Mouse (Mus musculus): Measurements from ENCODE around the gene Scgb1a1. TPM values are rescaled to one million over a fixed set of nuclear protein-coding genes. Genes with fewer than 3 reads are reported as not detected.
"Not testable (repeated sequence)": the region's sequence is repeated elsewhere in the genome, so short reads cannot be mapped to it uniquely, and the experiment has no call there.

Scgb1a1 gene
- total RNA-seq, 4 experiments from 2014 or later, result not detected

DNA sequence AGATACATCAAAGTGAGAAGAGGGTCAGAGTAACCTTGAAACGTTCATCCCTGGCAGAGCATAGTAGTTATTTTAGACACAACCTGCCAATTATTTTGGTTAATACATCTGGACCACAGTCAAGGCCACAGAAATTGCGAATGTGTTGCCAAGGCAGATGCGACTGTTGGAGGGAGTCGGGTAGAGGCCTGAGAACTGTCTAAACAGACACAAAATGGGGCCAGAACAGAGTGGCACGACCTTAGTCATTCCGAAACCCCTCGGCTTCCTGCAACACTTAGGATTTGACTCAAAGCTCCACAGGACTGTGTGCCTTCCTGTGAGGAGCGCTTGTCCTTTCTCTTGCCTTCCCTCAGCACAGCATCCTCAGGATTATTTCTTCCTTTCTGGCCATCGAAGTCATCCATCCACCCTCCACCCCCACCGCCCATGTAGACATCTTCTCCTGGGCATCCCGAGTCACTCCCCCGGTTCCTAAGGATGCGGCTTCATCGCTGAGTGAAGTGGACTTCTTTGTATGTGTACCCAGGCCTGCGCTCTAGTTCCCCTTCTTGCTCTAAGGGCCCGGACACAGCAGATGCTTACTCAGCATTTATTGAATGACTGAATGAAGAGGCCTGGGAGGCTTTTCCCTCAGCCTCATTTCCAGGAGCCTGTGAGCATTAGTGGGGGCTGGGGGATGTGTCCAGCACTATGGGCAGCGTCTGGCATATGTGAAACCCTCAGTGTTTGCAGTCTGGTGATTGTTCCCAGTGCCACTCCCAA lies 12.7 kb upstream of the Scgb1a1 start:
- DNase-seq (ENCODE audit: low spot score in 2 of 2), result no peak

DNA sequence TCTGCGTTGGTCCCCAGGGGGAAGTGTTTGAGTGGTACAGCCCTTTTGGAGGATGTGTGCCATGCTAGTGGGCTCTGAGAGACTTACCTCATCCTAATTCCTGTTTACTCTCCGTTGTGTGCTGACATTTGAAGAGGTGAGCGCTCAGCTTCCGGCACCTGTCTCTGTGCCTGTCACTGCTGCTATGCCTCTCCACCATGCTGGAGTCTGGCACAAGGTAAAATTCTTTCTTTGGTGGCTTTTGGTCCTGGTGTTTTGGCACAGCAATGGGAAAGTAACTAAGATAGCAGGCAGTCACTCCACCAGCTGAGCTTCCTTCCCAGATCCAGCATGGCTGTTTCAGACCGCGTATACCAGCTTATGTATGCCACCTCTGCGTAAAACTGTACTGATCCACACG lies 12.0 kb upstream of the Scgb1a1 start:
- DNase-seq (ENCODE audit: low spot score in 2 of 2), result no peak

DNA sequence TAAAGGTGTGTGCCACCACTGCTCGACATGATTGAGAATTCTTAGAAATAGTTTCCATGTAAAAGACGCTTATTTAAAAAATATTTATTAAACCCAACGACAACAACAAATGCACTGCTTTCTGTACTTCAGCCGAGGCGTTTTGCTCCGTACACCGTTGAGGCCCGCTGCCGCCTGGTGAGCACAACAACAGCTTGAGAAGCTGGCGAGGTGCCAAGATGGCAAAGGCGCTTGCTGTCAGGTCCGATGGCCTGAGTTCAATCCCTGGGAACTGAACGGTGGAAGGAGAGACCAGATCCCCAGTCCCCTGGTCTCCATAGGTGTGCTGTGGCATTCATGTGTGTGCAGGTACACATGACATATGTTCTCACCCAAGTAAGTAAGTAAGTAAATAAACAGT lies 9.7 kb upstream of the Scgb1a1 start:
- DNase-seq (ENCODE audit: low spot score in 2 of 2), result no peak

DNA sequence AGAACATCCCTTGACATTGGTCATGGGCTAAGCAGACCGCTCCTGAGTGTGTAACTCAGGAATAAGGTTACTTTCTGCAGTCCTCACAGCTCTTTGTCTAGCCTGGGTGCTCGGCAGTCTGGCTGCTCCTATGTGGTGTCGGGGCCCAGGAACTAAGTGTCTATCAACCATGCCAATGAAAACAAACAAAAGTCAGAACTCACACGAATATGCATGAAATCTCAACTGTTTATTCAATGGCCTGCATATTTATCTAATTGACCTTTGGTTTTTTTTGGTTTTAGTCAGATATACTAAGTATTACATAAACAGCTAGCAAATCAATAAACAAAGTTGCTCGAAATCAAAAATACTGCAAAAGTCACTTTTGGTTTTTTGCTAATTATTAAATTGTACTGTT lies 7.4 kb upstream of the Scgb1a1 start:
- no peak for DNase-seq (ENCODE audit: low spot score in 2 of 2)

DNA sequence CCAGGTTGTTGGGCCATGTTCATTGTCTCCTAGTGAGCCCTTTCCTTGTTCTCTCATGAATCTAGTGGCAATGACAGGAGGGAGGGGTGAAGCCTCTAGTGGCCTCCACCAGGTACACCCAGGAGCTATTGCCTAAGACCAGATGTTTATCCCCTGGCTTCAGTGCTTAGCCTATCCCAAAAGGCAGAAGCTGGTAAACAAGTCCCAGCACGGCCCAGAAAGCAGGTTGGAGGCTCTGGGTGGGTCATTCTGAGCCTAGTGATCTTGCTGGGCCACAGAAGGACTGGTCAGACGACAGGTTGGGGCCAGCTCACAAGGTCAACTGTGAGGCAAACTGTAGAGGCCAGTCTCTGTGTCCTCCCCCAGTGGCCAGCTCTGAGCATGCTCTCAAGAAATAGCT lies 3.0 kb upstream of the Scgb1a1 start:
- DNase-seq (ENCODE audit: low spot score in 2 of 2), result no peak

DNA sequence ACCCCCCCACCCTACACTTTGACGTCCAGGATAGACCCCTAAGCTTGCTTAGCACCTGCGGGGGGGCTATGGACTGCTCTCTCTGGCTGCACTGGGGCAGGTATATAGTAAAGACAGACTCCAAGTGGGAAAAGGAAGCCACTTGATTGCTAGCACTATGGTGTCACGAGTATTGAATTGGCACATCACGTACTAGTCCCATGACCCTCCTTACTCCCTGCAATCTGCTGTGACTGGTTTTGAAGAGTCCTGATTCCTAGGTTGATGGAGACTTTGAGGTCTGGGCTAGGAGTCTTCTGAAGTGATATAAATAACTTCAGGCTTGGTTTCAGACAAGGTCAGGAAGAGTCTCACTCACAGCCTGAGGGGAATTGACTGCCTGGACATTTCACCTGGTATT lies 2.4 kb upstream of the Scgb1a1 start:
- DNase-seq (ENCODE audit: low spot score in 2 of 2), result no peak

DNA sequence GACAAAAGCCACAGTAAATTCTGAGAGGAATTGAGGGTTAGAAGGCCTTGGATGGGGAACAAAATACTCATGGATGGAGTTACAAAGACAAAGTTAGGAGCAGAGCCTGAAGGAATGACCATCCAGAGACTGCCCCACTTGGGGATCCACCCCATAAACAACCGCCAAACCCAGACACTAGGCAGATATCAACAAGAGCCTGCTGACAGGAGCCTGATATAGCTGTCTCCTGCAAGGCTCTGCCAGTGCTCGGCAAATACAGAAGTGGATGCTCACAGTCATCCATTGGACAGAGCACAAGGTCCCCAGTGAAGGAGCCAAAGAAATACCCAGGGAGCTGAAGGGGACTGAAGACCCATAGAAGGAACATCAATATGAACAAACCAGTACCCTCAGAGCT lies 3.9 kb downstream of the Scgb1a1 start:
- not testable (repeated sequence) for DNase-seq (ENCODE audit: low spot score in 2 of 2)

DNA sequence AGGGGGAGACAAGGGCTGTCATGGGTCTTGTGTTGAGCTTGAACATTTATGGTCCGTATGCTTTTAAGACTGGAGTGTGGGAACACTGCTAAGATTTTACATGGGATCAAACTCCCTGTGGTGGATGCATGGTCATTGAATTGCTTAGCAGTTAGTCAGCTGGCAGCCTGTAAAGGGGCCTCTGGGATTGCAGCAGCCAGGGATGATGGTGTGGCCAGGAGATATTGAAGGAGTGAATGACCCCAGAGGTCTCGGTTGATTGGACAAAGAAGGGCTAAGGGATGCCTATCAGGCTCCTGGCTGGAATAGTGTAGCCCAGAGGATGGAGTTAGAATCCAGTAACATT lies 4.8 kb downstream of the Scgb1a1 start:
- no peak for DNase-seq (ENCODE audit: low spot score in 2 of 2)

DNA sequence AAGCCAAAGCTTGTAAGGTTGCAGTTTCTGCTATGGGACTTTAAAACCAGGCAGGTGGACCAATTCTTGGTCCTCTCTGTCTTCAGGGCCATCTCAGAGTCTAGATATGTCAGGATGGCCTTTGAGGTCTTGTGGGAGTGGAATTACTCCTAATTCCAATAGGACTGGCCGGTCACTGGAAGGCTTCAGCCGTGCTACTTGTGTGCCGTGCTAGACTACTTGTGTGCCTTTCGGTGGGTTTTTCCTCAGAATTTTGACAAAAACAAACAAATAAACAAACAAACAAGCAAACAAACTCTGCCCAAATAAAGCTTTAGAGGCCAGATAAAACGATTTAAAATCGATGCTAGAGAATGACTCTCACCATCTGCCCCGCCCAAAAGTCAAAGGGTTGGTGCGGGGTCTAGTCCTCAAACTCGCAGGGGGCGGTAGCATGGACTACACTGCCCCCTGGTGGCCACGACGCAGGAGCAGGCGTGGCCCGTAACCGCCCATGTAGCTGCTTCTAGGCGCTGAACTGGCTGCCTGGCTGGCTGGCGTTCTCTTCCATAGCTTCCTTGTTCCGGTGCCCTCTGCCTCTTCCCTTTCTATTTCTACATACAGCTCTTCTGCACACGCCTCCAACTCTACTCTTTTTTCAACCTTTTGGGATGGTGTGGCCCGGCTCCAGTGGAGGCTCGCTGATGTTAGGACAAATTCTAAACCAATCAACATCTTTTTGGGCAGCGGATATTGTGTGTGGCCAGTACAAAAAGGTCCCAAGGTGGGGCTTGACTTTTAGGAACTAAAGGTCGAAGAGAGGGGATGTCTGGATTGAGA lies 5.4 kb downstream of the Scgb1a1 start:
- DNase-seq (ENCODE audit: low spot score in 2 of 2), result peak; percentile 20 to 78

DNA sequence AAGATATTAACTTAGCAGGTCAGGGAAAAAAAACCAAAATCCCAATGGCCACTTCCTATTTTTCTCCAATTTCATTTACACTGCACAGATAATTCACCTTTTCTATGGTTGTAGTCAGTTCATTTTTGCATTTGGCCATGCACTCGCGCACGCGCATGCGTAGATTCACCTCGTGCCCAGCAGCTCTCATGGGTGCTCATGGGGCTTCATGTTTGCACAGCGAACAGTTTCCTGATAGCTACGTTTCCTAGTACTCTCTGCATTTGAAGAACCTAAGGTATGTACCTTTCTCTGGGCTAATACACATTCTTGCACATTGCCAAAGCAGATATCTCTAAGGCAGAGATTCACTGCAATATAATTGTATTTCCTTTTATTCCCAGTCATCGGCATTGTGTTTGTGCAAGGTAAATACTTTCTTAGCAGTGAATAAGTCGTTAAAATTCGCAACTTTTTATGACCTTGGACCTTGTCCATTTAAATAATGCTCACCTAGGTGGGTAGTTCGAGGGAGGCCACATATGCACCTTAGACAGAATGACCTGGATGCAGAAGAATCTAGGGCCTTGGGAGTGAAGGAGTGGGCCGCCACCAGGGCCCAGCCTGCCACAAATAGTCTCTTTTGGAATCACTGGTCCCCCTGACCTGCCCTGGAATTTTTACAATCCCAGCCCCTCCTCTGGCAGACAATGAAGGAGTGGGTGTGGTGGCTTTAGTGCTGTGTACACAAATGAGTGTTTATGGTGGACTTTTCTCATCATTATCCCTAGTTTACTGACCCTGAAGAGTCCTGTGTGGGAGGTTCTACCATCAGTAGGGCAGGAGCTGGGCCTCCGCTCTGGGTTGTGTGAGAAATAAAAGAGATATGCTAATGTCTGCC lies 6.2 kb downstream of the Scgb1a1 start:
- no peak for DNase-seq (ENCODE audit: low spot score in 2 of 2)

DNA sequence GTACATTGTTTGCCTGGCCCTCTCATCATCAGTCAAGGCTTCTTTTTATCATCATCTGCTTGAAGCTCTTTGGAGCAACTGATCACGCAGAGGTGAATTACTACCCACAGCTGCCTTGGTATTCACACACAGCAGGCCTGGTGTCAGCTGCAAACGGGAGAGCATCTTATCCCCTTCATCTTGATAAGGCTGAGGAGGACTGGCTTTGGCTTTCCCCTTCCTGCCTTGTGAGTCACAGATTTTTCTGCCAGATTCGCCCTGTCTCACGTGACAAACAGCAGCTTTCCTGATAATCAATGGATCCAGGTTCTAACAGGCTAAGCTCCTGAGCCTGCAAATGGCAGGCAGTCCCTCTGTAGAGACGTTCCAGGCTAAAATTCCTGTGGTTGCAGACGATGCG lies 7.8 kb downstream of the Scgb1a1 start:
- no peak for DNase-seq (ENCODE audit: low spot score in 2 of 2)

DNA sequence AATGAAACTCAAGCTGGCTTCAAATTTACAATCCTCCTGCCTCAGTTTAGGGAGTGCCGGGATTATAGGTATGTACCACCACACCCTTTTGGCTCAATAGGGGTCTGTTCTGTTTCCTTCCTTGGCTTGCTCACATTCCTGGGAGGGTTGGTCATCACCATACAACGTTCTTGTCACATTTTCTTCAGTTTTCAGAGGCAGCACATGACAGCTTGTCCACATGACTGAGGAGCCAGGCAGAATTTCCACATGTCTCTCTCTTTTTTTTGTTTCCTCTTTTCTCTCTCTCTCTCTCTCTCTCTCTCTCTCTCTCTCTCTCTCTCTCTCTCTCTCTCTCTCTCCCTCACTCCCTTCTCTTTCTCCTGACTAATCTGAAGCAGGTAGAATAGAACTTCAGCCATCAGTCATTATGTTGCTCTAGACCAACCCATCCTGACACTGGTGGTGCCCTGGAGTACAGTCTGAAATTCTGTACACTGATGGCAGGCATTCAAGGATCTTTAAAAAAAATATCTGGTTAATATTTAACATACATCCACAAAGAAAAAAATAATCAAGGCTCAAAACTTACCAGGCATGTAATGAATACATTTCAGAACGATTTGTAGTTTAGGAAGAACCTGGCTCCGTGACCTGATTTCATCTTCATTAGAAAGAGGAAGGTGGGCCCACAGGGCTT lies 10.6 kb downstream of the Scgb1a1 start:
- DNase-seq (ENCODE audit: low spot score in 2 of 2), result no peak

DNA sequence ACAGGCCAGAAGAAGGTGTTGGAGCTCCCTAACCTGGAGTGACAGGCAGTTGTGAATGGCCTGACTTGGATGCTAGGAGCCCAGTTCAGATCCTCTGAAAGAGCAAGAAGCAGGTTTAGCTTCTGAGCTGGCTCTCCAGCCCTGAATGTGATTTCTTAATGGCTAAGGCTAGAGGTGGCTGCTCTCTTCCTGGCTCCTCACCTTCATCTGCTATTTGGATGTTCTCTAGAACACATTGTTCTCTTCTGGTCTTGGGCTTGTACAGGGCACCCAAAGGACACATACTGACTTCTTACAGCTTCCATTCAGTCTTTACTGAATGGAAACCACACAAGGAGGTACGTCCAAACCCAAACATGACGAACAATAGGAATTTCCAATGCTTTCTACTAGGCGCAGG lies 11.7 kb downstream of the Scgb1a1 start:
- DNase-seq (ENCODE audit: low spot score in 2 of 2), result no peak

DNA sequence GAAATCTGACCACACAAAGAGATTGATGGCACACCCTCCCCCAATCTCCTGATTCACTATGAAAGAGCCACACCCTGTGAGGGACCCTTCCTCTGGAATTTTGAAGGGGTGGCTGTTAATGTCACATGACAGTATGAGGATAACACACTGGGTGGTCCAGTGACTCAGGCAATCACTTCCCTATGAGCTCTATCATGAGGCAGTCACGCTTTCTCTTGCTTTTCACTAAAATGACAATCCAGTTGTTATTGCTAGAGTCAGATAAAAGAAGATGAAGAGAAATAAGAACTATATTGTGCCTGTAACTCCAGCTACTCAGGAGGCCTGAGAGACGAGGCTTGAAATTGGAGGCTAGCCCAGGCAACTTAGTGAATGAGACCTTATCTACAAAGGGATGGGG lies 12.2 kb downstream of the Scgb1a1 start:
- no peak for DNase-seq (ENCODE audit: low spot score in 2 of 2)

DNA sequence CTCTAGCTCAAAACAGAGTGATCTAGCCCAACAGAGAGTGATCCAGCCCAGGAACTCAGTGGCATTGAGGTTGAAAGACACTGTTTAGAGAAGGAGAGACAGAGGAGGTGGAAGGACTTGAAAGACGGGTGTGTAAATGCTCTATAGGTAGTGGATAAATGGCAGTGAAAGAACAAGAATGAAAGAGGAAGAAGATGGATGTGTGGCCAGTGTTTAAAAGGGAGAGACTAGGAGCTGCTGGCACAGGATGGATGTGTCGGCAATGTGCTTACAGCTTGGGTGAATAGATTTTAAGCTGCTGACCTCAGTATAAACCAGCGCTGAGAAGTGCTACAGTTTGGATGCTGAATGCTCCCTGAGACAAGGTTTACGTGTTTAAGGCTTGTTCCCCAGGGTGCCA lies 13.3 kb downstream of the Scgb1a1 start:
- DNase-seq (ENCODE audit: low spot score in 2 of 2), result no peak

DNA sequence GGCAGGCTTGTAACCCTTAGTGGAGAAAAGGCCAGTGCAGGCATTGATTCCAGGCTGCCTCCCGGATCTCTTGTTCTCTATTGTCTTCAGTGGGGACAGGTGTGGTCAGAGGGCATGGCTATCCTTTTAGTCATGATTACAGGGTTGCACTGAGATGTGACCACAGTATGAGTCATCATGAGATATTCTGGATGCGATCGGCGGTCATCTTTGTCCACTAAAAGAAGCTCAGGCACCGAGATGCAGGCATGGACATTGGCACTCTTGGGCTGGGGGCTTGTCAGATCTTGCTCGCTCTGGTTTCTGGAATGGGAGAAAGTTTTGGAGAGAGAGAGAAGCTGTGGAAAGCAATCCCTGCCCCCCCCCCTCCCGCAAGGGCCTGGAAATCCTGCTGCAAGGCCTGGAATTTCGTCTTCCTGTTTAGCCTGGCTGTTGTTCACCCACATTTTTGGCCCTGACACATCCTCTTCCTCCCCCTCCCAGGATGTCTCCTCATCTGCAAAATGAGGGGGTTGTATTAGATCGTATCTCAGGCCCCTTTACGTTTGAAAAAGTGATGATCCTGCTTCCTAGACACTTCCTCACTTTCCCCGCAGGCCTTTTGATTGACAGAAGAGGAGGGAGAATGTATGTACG lies 13.9 kb downstream of the Scgb1a1 start:
- no peak for DNase-seq (ENCODE audit: low spot score in 2 of 2)

DNA sequence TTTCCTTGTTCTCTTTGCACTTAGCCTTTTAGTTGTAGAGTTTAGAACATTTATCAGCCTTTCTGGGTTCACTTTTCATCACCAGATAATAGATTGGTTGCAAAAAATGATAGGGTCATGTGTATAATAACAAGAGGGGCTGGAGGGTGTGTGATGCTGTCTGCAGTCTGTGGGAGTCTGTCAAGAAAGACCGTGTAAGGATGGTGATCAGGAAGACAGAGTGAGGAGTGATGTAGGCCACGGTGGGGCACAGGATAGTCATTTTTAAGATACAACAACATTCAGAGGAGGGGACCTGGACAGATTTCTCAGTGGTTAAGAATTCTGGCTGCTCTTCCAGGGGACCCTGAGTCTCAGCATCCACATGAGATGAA lies 15.6 kb downstream of the Scgb1a1 start:
- no peak for DNase-seq (ENCODE audit: low spot score in 2 of 2)

DNA sequence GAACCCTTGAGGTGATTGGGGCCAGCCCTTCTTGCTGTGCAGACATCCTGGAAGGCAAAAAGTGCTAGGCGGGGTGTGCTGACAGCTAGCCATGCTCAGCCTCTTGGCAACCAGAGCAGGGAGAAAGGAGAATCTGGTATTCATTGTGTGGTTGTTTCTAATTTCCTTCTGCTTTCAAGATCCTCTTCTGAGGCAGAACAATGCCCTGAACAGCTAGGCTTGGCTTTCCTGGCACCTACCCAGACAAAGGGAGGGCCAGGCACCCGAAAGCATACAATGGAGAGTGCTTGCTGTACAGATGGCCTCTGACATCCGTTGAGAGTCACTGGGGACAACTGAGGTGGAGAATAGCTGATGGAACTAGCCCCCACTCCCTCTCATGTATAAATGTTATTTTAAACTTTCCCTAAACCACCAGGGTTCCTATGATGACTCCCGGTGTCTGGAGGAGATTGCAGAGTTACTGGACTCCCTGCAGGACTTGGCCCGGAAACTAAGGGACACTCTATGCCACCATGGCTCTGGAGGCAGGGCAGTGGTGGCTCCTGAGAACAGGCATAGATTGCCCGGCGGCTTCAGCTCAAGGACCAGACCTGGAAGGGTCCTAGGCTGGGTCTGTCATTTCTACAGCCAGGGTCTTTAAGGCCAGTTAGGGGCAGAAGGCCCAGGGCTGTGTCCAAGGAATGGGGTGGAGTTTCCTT lies 16.2 kb downstream of the Scgb1a1 start:
- DNase-seq (ENCODE audit: low spot score in 2 of 2), result peak; percentile 28 to 48

DNA sequence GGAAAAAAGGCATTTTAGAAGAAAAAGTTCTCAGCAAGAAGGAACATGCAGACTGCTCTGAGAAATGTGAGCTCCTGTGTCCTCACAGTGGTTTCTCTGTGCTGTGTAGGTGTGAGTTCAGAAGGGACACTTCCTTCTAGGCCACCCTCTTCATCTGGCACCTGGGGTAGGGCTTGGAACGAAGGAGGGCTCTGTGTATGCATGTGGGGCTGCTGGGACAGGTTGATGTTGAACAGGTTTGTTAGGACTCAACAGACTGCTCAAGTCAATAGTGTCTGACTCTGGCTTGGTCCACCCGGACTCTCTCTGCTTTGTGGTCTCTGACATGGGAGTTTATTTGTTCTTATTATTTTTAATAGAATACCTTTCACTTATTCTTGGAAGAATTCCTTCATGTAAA lies 17.4 kb downstream of the Scgb1a1 start:
- no peak for DNase-seq (ENCODE audit: low spot score in 2 of 2)

DNA sequence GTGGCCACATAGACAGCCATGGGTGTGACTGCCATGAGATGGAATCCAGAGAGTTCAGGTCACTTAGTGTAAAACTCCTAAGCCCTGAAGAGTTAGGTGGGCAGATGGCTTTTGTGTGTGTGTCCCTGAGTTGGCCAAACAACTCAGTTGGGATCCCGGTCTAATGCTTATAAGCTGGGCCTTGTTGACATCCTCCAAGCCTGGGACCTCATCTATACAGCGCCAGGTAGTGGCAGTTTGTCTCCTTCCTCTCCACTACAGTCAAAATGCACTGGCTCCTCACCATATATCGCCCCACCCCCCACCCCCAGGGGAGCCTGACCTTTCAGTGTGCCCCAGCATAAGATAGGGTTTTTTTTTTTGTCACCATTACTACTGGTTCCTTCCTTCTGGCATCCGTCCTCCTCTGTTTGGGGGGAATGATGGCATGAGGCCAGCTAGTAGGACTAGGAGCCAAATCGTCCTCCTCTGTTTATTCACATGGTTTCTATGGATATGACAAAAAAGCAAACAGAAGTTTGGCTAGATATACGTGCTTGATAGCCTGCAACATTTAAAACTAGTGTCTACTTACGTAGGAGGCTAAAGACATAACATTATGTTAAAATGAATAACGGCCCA lies 18.0 kb downstream of the Scgb1a1 start:
- DNase-seq (ENCODE audit: low spot score in 2 of 2), result peak in 1 of 2 experiments; percentile 43

All from layer of hippocampus, adult 8-10 months (tissue).